Mouse (Mus musculus) heart, postnatal 0 days (tissue): ENCODE measurements around the gene Drosha. TPM values are rescaled to one million over a fixed set of nuclear protein-coding genes. Genes with fewer than 3 reads are reported as not detected.
"Not testable (repeated sequence)": the region's sequence is repeated elsewhere in the genome, so short reads cannot be mapped to it uniquely, and the experiment has no call there.

Experiments used
- ATAC-seq: fragments of 200-750 bp; cut with Nextera tagmentation; 2 replicates; pipeline ENCODE4 v1.8.0; 2017; ENCODE audit warnings: low read depth, moderate number of reproducible peaks, moderate library complexity; ENCODE audit not compliant: insufficient read depth
- DNase-seq: peaks from one replicate; pipeline ENCODE4 v3.0.0-alpha.2; 2016; ENCODE audit warnings: low spot score
- H3K27ac ChIP-seq: fragments of 300-500 bp; sonication (generic); 2 replicates; pipeline ENCODE4 v1.5.1; 2014; ENCODE audit warnings: low read depth, mild to moderate bottlenecking
- H3K27me3 ChIP-seq: fragments of 300-500 bp; sonication (generic); 2 replicates; pipeline ENCODE4 v1.6.1; 2014; ENCODE audit warnings: low read length, mixed read lengths; ENCODE audit not compliant: control insufficient read depth, insufficient read depth
- H3K36me3 ChIP-seq: fragments of 300-500 bp; sonication (generic); replicated peaks from 2 replicates; pipeline ENCODE4 v1.6.1; 2014; ENCODE audit warnings: low read length, mixed read lengths; ENCODE audit not compliant: control insufficient read depth, insufficient read depth
- H3K4me1 ChIP-seq: fragments of 300-500 bp; sonication (generic); 2 replicates; pipeline ENCODE4 v1.6.1; 2014; ENCODE audit warnings: antibody characterized with exemption; ENCODE audit not compliant: control insufficient read depth, insufficient read depth
- H3K4me2 ChIP-seq: fragments of 300-500 bp; sonication (generic); 2 replicates; pipeline ENCODE4 v1.6.1; 2014; ENCODE audit warnings: low read depth, mild to moderate bottlenecking, low read length, moderate library complexity
- H3K4me3 ChIP-seq: fragments of 300-500 bp; sonication (generic); 2 replicates; pipeline ENCODE4 v1.5.1; 2014; ENCODE audit warnings: low read depth, low read length
- H3K9ac ChIP-seq: fragments of 300-500 bp; sonication (generic); replicated peaks from 2 replicates; pipeline ENCODE4 v1.6.1; 2014; ENCODE audit warnings: low read depth, low read length, mixed read lengths
- H3K9me3 ChIP-seq: fragments of 300-500 bp; sonication (generic); replicated peaks from 2 replicates; pipeline ENCODE4 v1.6.1; 2016; ENCODE audit warnings: low read length; ENCODE audit not compliant: control insufficient read depth
- CTCF ChIP-seq: IDR thresholded peaks from 2 replicates; pipeline ENCODE4 v1.5.1; 2016; ENCODE audit warnings: antibody characterized with exemption, control low read depth, low read depth
- EP300 ChIP-seq: IDR thresholded peaks from 2 replicates; pipeline ENCODE4 v1.6.1; 2016; ENCODE audit warnings: antibody characterized with exemption, low read depth
- WGBS: fragments of 180-500 bp; shearing (Covaris S2); extraction: QIAGEN DNeasy Blood & Tissue Kit; methylation state at CpG from one replicate; pipeline ENCODE4 v1.1.7; 2014; 5-methylcytosine and 5-hydroxymethylcytosine counted together
- polyA plus RNA-seq: library from polyadenylated mRNA; unstranded; fragments of >200 nt; fragmentation: Nextera tagmentation; extraction: Ambion mirVana; gene quantifications from 2 replicates; pipeline ENCODE4 v1.2.1, GENCODE M21; 2015
- total RNA-seq: library from RNA; depleted of rRNA; stranded (reverse); fragments of >200 nt; gene quantifications from 2 replicates; pipeline ENCODE4 v1.2.3, GENCODE M21; 2014; ENCODE audit warnings: low replicate concordance

The Drosha gene
- total and polyA plus RNA-seq, 2 experiments from 2014 or later, result 10.1 to 12.4 TPM

GRCm38 (mm10) chr15:12794311-12794710 is 30.3 kb upstream of the Drosha start:
- H3K9me3 ChIP-seq, result no peaks in the 10 kb centered on the region
- H3K4me2 ChIP-seq, result no peak overlapping the region
- peaks cover 7% of the 10 kb centered on the region; the same call in 1 of the 2 replicates for H3K4me1 ChIP-seq
- WGBS, result 74% methylated on average over 6 of the region's 6 CpGs
- no peak overlapping the region for H3K9ac ChIP-seq
- no peak overlapping the region for H3K27ac ChIP-seq
- H3K36me3 ChIP-seq, result no peaks in the 10 kb centered on the region
- H3K27me3 ChIP-seq, result no peaks in the 10 kb centered on the region
- no peak overlapping the region for H3K4me3 ChIP-seq
- no peak for DNase-seq
- TF ChIP-seq EP300 (no peak), CTCF (no peak)
- no peak for ATAC-seq

GRCm38 (mm10) chr15:12795457-12795894 is 29.1 kb upstream of the Drosha start:
- Histone ChIP-seq H3K36me3 (no peaks in the 10 kb centered on the region), H3K4me3 (no peak overlapping the region), H3K27me3 (no peaks in the 10 kb centered on the region), H3K9me3 (no peaks in the 10 kb centered on the region), H3K27ac (no peak overlapping the region), H3K9ac (no peak overlapping the region), H3K4me2 (no peak overlapping the region), H3K4me1 (0 out of 2 replicates have a peak, but pooled peaks cover 2% of the 10 kb centered on the region)
- 0% methylated on average over 2 of the region's 2 CpGs for WGBS
- ATAC-seq (peak; percentile 33; the same call in 1 of the 2 replicates), DNase-seq (peak; percentile 79)
- TF ChIP-seq CTCF, result peak; percentile 86
- no peak for TF ChIP-seq EP300

GRCm38 (mm10) chr15:12795909-12796470 is 28.6 kb upstream of the Drosha start:
- TF ChIP-seq CTCF (no peak), EP300 (no peak)
- no peak overlapping the region for H3K9ac ChIP-seq
- ATAC-seq, result no peak
- H3K4me2 ChIP-seq, result no peak overlapping the region
- H3K9me3 ChIP-seq, result no peaks in the 10 kb centered on the region
- no peak overlapping the region for H3K27ac ChIP-seq
- H3K36me3 ChIP-seq, result no peaks in the 10 kb centered on the region
- WGBS, result 54% methylated on average over 13 of the region's 13 CpGs
- no peaks in the 10 kb centered on the region for H3K27me3 ChIP-seq
- H3K4me1 ChIP-seq, result 0 out of 2 replicates have a peak, but pooled peaks cover 5% of the 10 kb centered on the region
- DNase-seq, result no peak
- H3K4me3 ChIP-seq, result no peak overlapping the region

- ATAC-seq (no peak), DNase-seq (no peak)
- H3K27me3 ChIP-seq, result no peaks in the 10 kb centered on the region
- H3K27ac ChIP-seq, result no peak overlapping the region
- no peaks in the 10 kb centered on the region for H3K9me3 ChIP-seq
- 0 out of 2 replicates have a peak, but pooled peaks cover 5% of the 10 kb centered on the region for H3K4me1 ChIP-seq
- no peak overlapping the region for H3K4me3 ChIP-seq
- 43% methylated on average over 6 of the region's 6 CpGs for WGBS
- no peak overlapping the region for H3K9ac ChIP-seq
- TF ChIP-seq CTCF (no peak), EP300 (no peak)
- H3K36me3 ChIP-seq, result no peaks in the 10 kb centered on the region
- no peak overlapping the region for H3K4me2 ChIP-seq
Measured at GRCm38 (mm10) chr15:12798043-12798442, 26.6 kb upstream of the Drosha start.

GRCm38 (mm10) chr15:12800405-12801141 is 24.0 kb upstream of the Drosha start:
- no peak overlapping the region for H3K9ac ChIP-seq
- H3K4me2 ChIP-seq, result peak overlapping the region; percentile 30; the same call in 1 of the 2 replicates
- WGBS, result 24% methylated on average over 15 of the region's 15 CpGs
- no peaks in the 10 kb centered on the region for H3K27me3 ChIP-seq
- no peak for TF ChIP-seq EP300
- TF ChIP-seq CTCF, result no peak
- H3K4me1 ChIP-seq, result 0 out of 2 replicates have a peak, but pooled peaks cover 5% of the 10 kb centered on the region
- ATAC-seq (no peak), DNase-seq (no peak)
- no peaks in the 10 kb centered on the region for H3K36me3 ChIP-seq
- no peak overlapping the region for H3K27ac ChIP-seq
- H3K4me3 ChIP-seq, result no peak overlapping the region
- H3K9me3 ChIP-seq, result no peaks in the 10 kb centered on the region

- H3K27ac ChIP-seq, H3K4me3 ChIP-seq, H3K36me3 ChIP-seq, ATAC-seq, H3K4me2 ChIP-seq, H3K4me1 ChIP-seq, DNase-seq, H3K9me3 ChIP-seq, H3K27me3 ChIP-seq, H3K9ac ChIP-seq: not testable (repeated sequence)
- 80% methylated on average over 2 of the region's 2 CpGs for WGBS
Measured at GRCm38 (mm10) chr15:12801142-12801506, 23.5 kb upstream of the Drosha start.
